In genomic region chr10:96213876-96214275, GRCm38 (mm10) we compare ENCODE assay signal across 8 mouse cellular contexts.
A peak's percentile ranks its signal among the peaks of the same experiment; 100 is the strongest.
DNase-seq lines count a peak whose midpoint lies in the region; ATAC-seq lines count a peak whose summit lies in the region.

No protein-coding gene starts in this region.

- H3K4me1 ChIP-seq in heart, embryonic 12.5 days (replicated peaks) = no peaks in the 10 kb centered on the region
- H3K4me1 ChIP-seq in kidney, embryonic 16.5 days (ENCODE audit: insufficient read depth, low read length) = no peaks in the 10 kb centered on the region; the same call in 1 of the 2 replicates

- peak; percentile 70 for ATAC-seq in heart, embryonic 12.5 days (ENCODE audit: insufficient number of reproducible peaks, low FRiP score)
- ATAC-seq in kidney, embryonic 16.5 days (ENCODE audit: low FRiP score, low TSS enrichment) = peak; percentile 70; the same call in 1 of the 2 replicates
- ATAC-seq in monocyte, adult 5-6 weeks (replicated peaks; ENCODE audit: insufficient number of reproducible peaks, low FRiP score, low TSS enrichment, poor library complexity, severe bottlenecking) = peak; percentile 72

- no peaks in the 10 kb centered on the region for H3K27me3 ChIP-seq in heart, embryonic 12.5 days (replicated peaks)
- H3K27me3 ChIP-seq in kidney, embryonic 16.5 days (ENCODE audit: insufficient read depth, low read length) = no peaks in the 10 kb centered on the region

- no peak overlapping the region for H3K27ac ChIP-seq in heart, embryonic 12.5 days (ENCODE audit: poor library complexity, severe bottlenecking)
- no peak overlapping the region for H3K27ac ChIP-seq in kidney, embryonic 16.5 days (ENCODE audit: low read length)

- no peaks in the 10 kb centered on the region for H3K36me3 ChIP-seq in heart, embryonic 12.5 days
- no peaks in the 10 kb centered on the region for H3K36me3 ChIP-seq in kidney, embryonic 16.5 days (ENCODE audit: insufficient read depth, low read length)

- 3% methylated on average over 10 of the region's 10 CpGs for WGBS in heart, embryonic 12.5 days
- WGBS in kidney, embryonic 16.5 days = under 1% methylated on average over 10 of the region's 10 CpGs

- DNase-seq in B cell, adult 2 months = peak; percentile 84 to 86
- peak; percentile 99 for DNase-seq in brain, adult 2 months (ENCODE audit: low read depth, low spot score)
- peak; percentile 37 for DNase-seq in fat pad, adult 2 months (ENCODE audit: extremely low read depth, low read depth, low spot score)
- DNase-seq in liver = peak; percentile 83
- DNase-seq in spleen, postnatal 36 days (ENCODE audit: low spot score in 2 of 2) = peak; percentile 78 to 87

- H3K9ac ChIP-seq in heart, embryonic 12.5 days = no peak overlapping the region
- H3K9ac ChIP-seq in kidney, embryonic 16.5 days (replicated peaks; ENCODE audit: low read length) = no peak overlapping the region

- H3K9me3 ChIP-seq in heart, embryonic 12.5 days (replicated peaks) = no peaks in the 10 kb centered on the region
- no peaks in the 10 kb centered on the region for H3K9me3 ChIP-seq in kidney, embryonic 16.5 days (ENCODE audit: low read length)

- no peak overlapping the region for H3K4me3 ChIP-seq in heart, embryonic 12.5 days
- no peak overlapping the region for H3K4me3 ChIP-seq in kidney, embryonic 16.5 days (ENCODE audit: low read length)

- no peak overlapping the region; the same call in 1 of the 2 replicates for H3K4me2 ChIP-seq in heart, embryonic 12.5 days
- H3K4me2 ChIP-seq in kidney, embryonic 16.5 days (replicated peaks; ENCODE audit: low read depth, low read length) = peak overlapping the region; percentile 17; the same call in 1 of the 2 replicates

Comparison
In these comparisons a context has a peak if more than half of its experiments do, and no peak if none do; other contexts are left out.
1. DNase-seq: peak in every context shown above with its lines; median percentile 99 in brain, adult 2 months; 85 in B cell, adult 2 months; 83 in liver; 82 in spleen, postnatal 36 days; 37 in fat pad, adult 2 months.